Mouse (Mus musculus): ENCODE measurements around the gene Rab7b. TPM values are rescaled to one million over a fixed set of nuclear protein-coding genes. Genes with fewer than 3 reads are reported as not detected.

Gene Rab7b
- polyA plus RNA-seq, 1 experiment from 2014 or later, result 2.3 TPM

GRCm38 (mm10) chr1:131689016-131689415 is 521 bp downstream of the Rab7b start:
- no peak overlapping the region for H3K27ac ChIP-seq (ENCODE audit: low read length)
- H3K4me3 ChIP-seq (ENCODE audit: low read length), result no peak overlapping the region

GRCm38 (mm10) chr1:131689899-131690298 is 1.4 kb downstream of the Rab7b start:
- H3K4me3 ChIP-seq (ENCODE audit: low read length), result no peak overlapping the region
- H3K4me2 ChIP-seq (ENCODE audit: low read depth, low read length), result no peak overlapping the region
- ATAC-seq (ENCODE audit: low read depth), result no peak
- no peak overlapping the region for H3K27ac ChIP-seq (ENCODE audit: low read length)
- H3K4me1 ChIP-seq (replicated peaks; ENCODE audit: control insufficient read depth, insufficient read depth, low read length), result no peaks in the 10 kb centered on the region
- 84% methylated on average over 5 of the region's 5 CpGs for WGBS
- no peak overlapping the region for H3K9ac ChIP-seq (ENCODE audit: low read length)
- no peaks in the 10 kb centered on the region for H3K27me3 ChIP-seq (ENCODE audit: control insufficient read depth, insufficient read depth, low read depth, low read length)
- H3K9me3 ChIP-seq (ENCODE audit: control insufficient read depth, low read length), result no peaks in the 10 kb centered on the region
- no peaks in the 10 kb centered on the region for H3K36me3 ChIP-seq (ENCODE audit: control insufficient read depth, insufficient read depth, low read length)

More at GRCm38 (mm10) chr1:131689016-131689415, 521 bp downstream of the Rab7b start:
- 74% methylated on average over 3 of the region's 3 CpGs for WGBS
- Histone ChIP-seq H3K9ac (ENCODE audit: low read length) (no peak overlapping the region), H3K27me3 (ENCODE audit: control insufficient read depth, insufficient read depth, low read depth, low read length) (no peaks in the 10 kb centered on the region), H3K9me3 (ENCODE audit: control insufficient read depth, low read length) (no peaks in the 10 kb centered on the region), H3K4me2 (ENCODE audit: low read depth, low read length) (no peak overlapping the region), H3K36me3 (ENCODE audit: control insufficient read depth, insufficient read depth, low read length) (no peaks in the 10 kb centered on the region), H3K4me1 (replicated peaks; ENCODE audit: control insufficient read depth, insufficient read depth, low read length) (no peaks in the 10 kb centered on the region)
- no peak for ATAC-seq (ENCODE audit: low read depth)

- no peaks in the 10 kb centered on the region for H3K9me3 ChIP-seq (ENCODE audit: control insufficient read depth, low read length)
- H3K4me1 ChIP-seq (replicated peaks; ENCODE audit: control insufficient read depth, insufficient read depth, low read length), result no peaks in the 10 kb centered on the region
- no peak overlapping the region for H3K4me3 ChIP-seq (ENCODE audit: low read length)
- 29% methylated on average over 3 of the region's 3 CpGs for WGBS
- no peak overlapping the region for H3K9ac ChIP-seq (ENCODE audit: low read length)
- no peak overlapping the region for H3K4me2 ChIP-seq (ENCODE audit: low read depth, low read length)
- H3K27me3 ChIP-seq (ENCODE audit: control insufficient read depth, insufficient read depth, low read depth, low read length), result no peaks in the 10 kb centered on the region
- H3K27ac ChIP-seq (ENCODE audit: low read length), result no peak overlapping the region
- ATAC-seq (ENCODE audit: low read depth), result peak; percentile 76
- H3K36me3 ChIP-seq (ENCODE audit: control insufficient read depth, insufficient read depth, low read length), result no peaks in the 10 kb centered on the region
Measured at GRCm38 (mm10) chr1:131690435-131690834, 1.9 kb downstream of the Rab7b start.

- no peak overlapping the region for H3K4me3 ChIP-seq (ENCODE audit: low read length)
- no peak overlapping the region for H3K27ac ChIP-seq (ENCODE audit: low read length)
- H3K4me2 ChIP-seq (ENCODE audit: low read depth, low read length), result no peak overlapping the region
- no peaks in the 10 kb centered on the region for H3K27me3 ChIP-seq (ENCODE audit: control insufficient read depth, insufficient read depth, low read depth, low read length)
- H3K9ac ChIP-seq (ENCODE audit: low read length), result no peak overlapping the region
- no peaks in the 10 kb centered on the region for H3K9me3 ChIP-seq (ENCODE audit: control insufficient read depth, low read length)
- no peak for ATAC-seq (ENCODE audit: low read depth)
- H3K4me1 ChIP-seq (replicated peaks; ENCODE audit: control insufficient read depth, insufficient read depth, low read length), result no peaks in the 10 kb centered on the region
- H3K36me3 ChIP-seq (ENCODE audit: control insufficient read depth, insufficient read depth, low read length), result no peaks in the 10 kb centered on the region
Measured at GRCm38 (mm10) chr1:131691356-131691755, 2.9 kb downstream of the Rab7b start.

GRCm38 (mm10) chr1:131695308-131695707 is 6.8 kb downstream of the Rab7b start:
- WGBS, result 64% methylated on average over 2 of the region's 2 CpGs
- no peaks in the 10 kb centered on the region for H3K4me1 ChIP-seq (replicated peaks; ENCODE audit: control insufficient read depth, insufficient read depth, low read length)
- no peak overlapping the region for H3K4me3 ChIP-seq (ENCODE audit: low read length)
- ATAC-seq (ENCODE audit: low read depth), result no peak; the same call in 1 of the 2 replicates
- H3K9me3 ChIP-seq (ENCODE audit: control insufficient read depth, low read length), result no peaks in the 10 kb centered on the region
- H3K27me3 ChIP-seq (ENCODE audit: control insufficient read depth, insufficient read depth, low read depth, low read length), result no peaks in the 10 kb centered on the region
- H3K36me3 ChIP-seq (ENCODE audit: control insufficient read depth, insufficient read depth, low read length), result no peaks in the 10 kb centered on the region
- H3K4me2 ChIP-seq (ENCODE audit: low read depth, low read length), result no peak overlapping the region
- no peak overlapping the region for H3K27ac ChIP-seq (ENCODE audit: low read length)
- H3K9ac ChIP-seq (ENCODE audit: low read length), result no peak overlapping the region

GRCm38 (mm10) chr1:131696325-131696724 is 7.8 kb downstream of the Rab7b start:
- ATAC-seq (ENCODE audit: low read depth), result no peak

GRCm38 (mm10) chr1:131698770-131699169 is 10.3 kb downstream of the Rab7b start:
- Histone ChIP-seq H3K36me3 (ENCODE audit: control insufficient read depth, insufficient read depth, low read length) (no peaks in the 10 kb centered on the region), H3K4me1 (replicated peaks; ENCODE audit: control insufficient read depth, insufficient read depth, low read length) (no peaks in the 10 kb centered on the region; the same call in 1 of the 2 replicates), H3K4me3 (ENCODE audit: low read length) (no peak overlapping the region), H3K27me3 (ENCODE audit: control insufficient read depth, insufficient read depth, low read depth, low read length) (no peaks in the 10 kb centered on the region), H3K4me2 (ENCODE audit: low read depth, low read length) (no peak overlapping the region), H3K9me3 (ENCODE audit: control insufficient read depth, low read length) (no peaks in the 10 kb centered on the region), H3K27ac (ENCODE audit: low read length) (no peak overlapping the region), H3K9ac (ENCODE audit: low read length) (no peak overlapping the region)
- no peak for ATAC-seq (ENCODE audit: low read depth)
- 86% methylated on average over 3 of the region's 3 CpGs for WGBS

More at GRCm38 (mm10) chr1:131696325-131696724, 7.8 kb downstream of the Rab7b start:
- Histone ChIP-seq H3K4me1 (replicated peaks; ENCODE audit: control insufficient read depth, insufficient read depth, low read length) (no peaks in the 10 kb centered on the region), H3K4me3 (ENCODE audit: low read length) (no peak overlapping the region), H3K27ac (ENCODE audit: low read length) (no peak overlapping the region), H3K27me3 (ENCODE audit: control insufficient read depth, insufficient read depth, low read depth, low read length) (no peaks in the 10 kb centered on the region), H3K9ac (ENCODE audit: low read length) (no peak overlapping the region), H3K9me3 (ENCODE audit: control insufficient read depth, low read length) (no peaks in the 10 kb centered on the region), H3K4me2 (ENCODE audit: low read depth, low read length) (no peak overlapping the region), H3K36me3 (ENCODE audit: control insufficient read depth, insufficient read depth, low read length) (no peaks in the 10 kb centered on the region)
- WGBS, result 45% methylated on average over 4 of the region's 4 CpGs

GRCm38 (mm10) chr1:131699642-131700041 is 11.1 kb downstream of the Rab7b start:
- Histone ChIP-seq H3K4me2 (ENCODE audit: low read depth, low read length) (no peak overlapping the region), H3K9ac (ENCODE audit: low read length) (no peak overlapping the region), H3K27ac (ENCODE audit: low read length) (no peak overlapping the region), H3K4me3 (ENCODE audit: low read length) (no peak overlapping the region), H3K4me1 (replicated peaks; ENCODE audit: control insufficient read depth, insufficient read depth, low read length) (no peaks in the 10 kb centered on the region; the same call in 1 of the 2 replicates), H3K9me3 (ENCODE audit: control insufficient read depth, low read length) (no peaks in the 10 kb centered on the region), H3K36me3 (ENCODE audit: control insufficient read depth, insufficient read depth, low read length) (no peaks in the 10 kb centered on the region), H3K27me3 (ENCODE audit: control insufficient read depth, insufficient read depth, low read depth, low read length) (no peaks in the 10 kb centered on the region)
- no peak for ATAC-seq (ENCODE audit: low read depth)
- 44% methylated on average over 4 of the region's 4 CpGs for WGBS

- WGBS, result 53% methylated on average over 5 of the region's 5 CpGs
- H3K4me3 ChIP-seq (ENCODE audit: low read length), result no peak overlapping the region
- H3K36me3 ChIP-seq (ENCODE audit: control insufficient read depth, insufficient read depth, low read length), result no peaks in the 10 kb centered on the region
- H3K9ac ChIP-seq (ENCODE audit: low read length), result no peak overlapping the region
- no peaks in the 10 kb centered on the region for H3K9me3 ChIP-seq (ENCODE audit: control insufficient read depth, low read length)
- no peak overlapping the region for H3K4me2 ChIP-seq (ENCODE audit: low read depth, low read length)
- H3K4me1 ChIP-seq (replicated peaks; ENCODE audit: control insufficient read depth, insufficient read depth, low read length), result no peaks in the 10 kb centered on the region; the same call in 1 of the 2 replicates
- no peaks in the 10 kb centered on the region for H3K27me3 ChIP-seq (ENCODE audit: control insufficient read depth, insufficient read depth, low read depth, low read length)
- ATAC-seq (ENCODE audit: low read depth), result no peak
- H3K27ac ChIP-seq (ENCODE audit: low read length), result no peak overlapping the region
Measured at GRCm38 (mm10) chr1:131700447-131700846, 12.0 kb downstream of the Rab7b start.

GRCm38 (mm10) chr1:131701391-131701790 is 12.9 kb downstream of the Rab7b start:
- H3K9ac ChIP-seq (ENCODE audit: low read length), result no peak overlapping the region
- H3K27me3 ChIP-seq (ENCODE audit: control insufficient read depth, insufficient read depth, low read depth, low read length), result no peaks in the 10 kb centered on the region
- no peak overlapping the region for H3K4me2 ChIP-seq (ENCODE audit: low read depth, low read length)
- no peak overlapping the region for H3K27ac ChIP-seq (ENCODE audit: low read length)
- H3K36me3 ChIP-seq (ENCODE audit: control insufficient read depth, insufficient read depth, low read length), result no peaks in the 10 kb centered on the region
- no peak for ATAC-seq (ENCODE audit: low read depth)
- no peaks in the 10 kb centered on the region for H3K9me3 ChIP-seq (ENCODE audit: control insufficient read depth, low read length)
- H3K4me1 ChIP-seq (replicated peaks; ENCODE audit: control insufficient read depth, insufficient read depth, low read length), result no peaks in the 10 kb centered on the region; the same call in 1 of the 2 replicates
- H3K4me3 ChIP-seq (ENCODE audit: low read length), result no peak overlapping the region
- 85% methylated on average over 5 of the region's 5 CpGs for WGBS
